Mouse (Mus musculus): ENCODE measurements at regions not wholly inside any gene's neighbourhood (a gene's known extent, or its start where the extent isn't known, plus 50 kb on each side); places are given as distances from the start of the nearest gene placed in this dataset.

- ATAC-seq (replicated peaks in 1 of 2; ENCODE audit: insufficient read depth in 1 of 2, low FRiP score in 2 of 2, low TSS enrichment in 1 of 2, low read depth in 1 of 2, poor library complexity in 2 of 2, severe bottlenecking in 2 of 2), result no peak
These were observed 57.5 kb upstream of the Igf1r start for GRCm38 (mm10) chr7:67895166-67895565.

- ATAC-seq (replicated peaks in 1 of 2; ENCODE audit: insufficient read depth in 1 of 2, low FRiP score in 2 of 2, low TSS enrichment in 1 of 2, low read depth in 1 of 2, poor library complexity in 2 of 2, severe bottlenecking in 2 of 2), result no peak
These were observed 59.7 kb upstream of the Igf1r start for GRCm38 (mm10) chr7:67892917-67893316.

GRCm38 (mm10) chr7:67883040-67883439, 69.6 kb upstream of the Igf1r start:
- ATAC-seq (replicated peaks in 1 of 2; ENCODE audit: insufficient read depth in 1 of 2, low FRiP score in 2 of 2, low TSS enrichment in 1 of 2, low read depth in 1 of 2, poor library complexity in 2 of 2, severe bottlenecking in 2 of 2), result no peak; a peak in 1 of 4 replicates

- no peak for ATAC-seq (replicated peaks in 1 of 2; ENCODE audit: insufficient read depth in 1 of 2, low FRiP score in 2 of 2, low TSS enrichment in 1 of 2, low read depth in 1 of 2, poor library complexity in 2 of 2, severe bottlenecking in 2 of 2)
These were observed 70.0 kb upstream of the Igf1r start for GRCm38 (mm10) chr7:67882606-67883005.

DNA sequence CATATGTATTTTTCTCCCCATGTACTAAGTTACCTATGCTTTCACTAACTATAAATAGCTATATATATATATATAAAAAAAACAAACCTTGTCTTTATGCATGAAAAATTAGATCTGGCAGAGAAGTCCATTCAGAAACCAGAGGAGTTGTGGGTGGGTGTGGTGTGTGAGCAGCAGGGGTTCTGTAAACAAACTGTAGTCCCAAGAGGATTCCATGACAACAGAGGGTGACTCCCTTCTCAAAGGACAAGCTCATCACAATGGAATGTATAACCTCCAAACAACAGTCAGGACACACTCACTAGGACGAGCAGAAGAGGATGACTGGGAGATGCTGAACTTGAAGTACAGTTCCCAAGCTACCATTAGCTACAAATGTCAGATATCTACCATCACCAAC, 74.4 kb upstream of the Igf1r start:
- no peak for ATAC-seq (replicated peaks in 1 of 2; ENCODE audit: insufficient read depth in 1 of 2, low FRiP score in 2 of 2, low TSS enrichment in 1 of 2, low read depth in 1 of 2, poor library complexity in 2 of 2, severe bottlenecking in 2 of 2)

DNA sequence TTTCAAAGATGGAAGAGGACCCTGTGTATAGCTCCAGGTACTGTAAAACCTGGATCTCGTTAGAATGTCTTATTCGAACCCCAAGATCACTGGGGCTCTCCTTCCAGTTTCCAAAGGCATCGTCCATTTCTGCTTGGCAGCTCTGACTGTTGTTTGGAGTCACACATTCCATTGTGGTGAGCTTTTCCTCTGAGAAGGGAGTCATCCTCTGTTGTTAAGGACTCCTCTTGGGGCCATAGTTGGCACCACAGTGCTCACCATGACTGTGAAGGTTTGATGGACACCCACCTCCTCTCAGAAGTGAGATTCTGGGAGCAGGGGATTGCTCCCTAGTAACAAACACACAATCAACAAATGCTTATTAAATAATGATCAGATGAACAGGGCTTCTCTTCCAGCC, 75.0 kb upstream of the Igf1r start:
- no peak for ATAC-seq (replicated peaks in 1 of 2; ENCODE audit: insufficient read depth in 1 of 2, low FRiP score in 2 of 2, low TSS enrichment in 1 of 2, low read depth in 1 of 2, poor library complexity in 2 of 2, severe bottlenecking in 2 of 2)

DNA sequence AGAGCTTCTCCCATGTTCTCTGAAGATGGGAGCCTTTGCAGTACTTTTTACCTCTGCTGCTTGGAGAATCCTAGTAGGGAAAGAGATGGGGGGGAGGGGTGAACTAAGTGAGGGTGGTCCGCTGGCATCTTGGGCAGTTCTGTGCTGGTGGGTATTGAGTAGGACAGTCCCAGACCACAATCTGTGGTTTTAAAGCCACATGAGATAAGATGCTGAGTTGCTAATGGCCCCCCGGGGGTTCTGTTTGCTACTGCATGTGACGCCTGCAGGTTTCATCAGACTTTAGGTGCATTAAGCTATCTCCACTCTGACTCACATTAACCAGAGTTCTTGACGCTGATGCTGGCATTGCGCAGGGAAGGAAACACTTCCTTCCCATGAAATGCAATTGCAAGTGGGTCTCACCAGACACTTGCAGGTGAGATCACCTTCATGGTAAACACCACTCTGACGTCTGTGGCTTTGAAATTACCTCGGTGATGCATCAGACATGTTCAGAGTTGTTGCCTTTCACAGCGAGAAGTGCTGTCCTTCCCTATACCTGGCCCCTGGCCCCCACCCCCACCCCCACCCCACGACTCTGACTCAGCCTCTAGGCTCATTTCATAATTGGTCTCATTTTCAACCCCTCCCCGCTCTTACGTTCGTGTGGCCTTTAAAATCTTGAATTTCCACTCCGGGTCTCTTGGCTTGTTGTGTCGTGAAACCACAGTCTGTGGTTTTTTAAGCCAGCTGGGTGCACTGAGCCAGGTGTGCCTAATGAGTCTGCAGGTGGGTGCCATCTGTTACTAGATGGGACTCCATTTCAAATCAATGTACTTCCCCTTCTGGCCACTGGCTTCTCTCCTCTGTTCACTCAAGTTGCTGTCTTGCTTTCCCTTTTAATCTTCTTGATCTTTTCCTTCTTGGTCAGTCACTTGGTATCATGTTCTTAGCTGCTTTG, 94.8 kb upstream of the Synm start:
- ATAC-seq (replicated peaks in 1 of 2; ENCODE audit: insufficient read depth in 1 of 2, low FRiP score in 2 of 2, low TSS enrichment in 1 of 2, low read depth in 1 of 2, poor library complexity in 2 of 2, severe bottlenecking in 2 of 2), result peak in 1 of 2 experiments; percentile 21; a peak in 1 of 4 replicates

DNA sequence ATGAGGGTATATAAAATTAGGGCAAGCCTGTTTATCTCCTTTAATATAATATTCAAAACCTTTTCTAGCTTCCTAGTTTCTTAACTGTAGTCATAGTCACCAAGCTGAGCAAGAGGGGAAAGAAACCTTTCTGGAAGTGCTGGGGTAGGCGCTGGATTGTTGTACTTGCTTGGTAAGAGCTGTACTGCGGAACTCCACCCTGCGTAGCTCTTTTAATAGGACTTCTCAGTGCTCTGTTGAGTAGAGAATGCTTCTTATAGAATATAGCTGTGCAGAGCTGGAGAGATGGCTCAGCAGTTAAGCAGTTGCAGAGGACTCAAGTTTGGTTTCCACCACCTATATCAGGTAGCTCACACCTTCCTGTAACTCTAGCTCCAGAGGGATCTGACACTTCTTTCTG, 93.3 kb upstream of the Synm start:
- ATAC-seq (replicated peaks in 1 of 2; ENCODE audit: insufficient read depth in 1 of 2, low FRiP score in 2 of 2, low TSS enrichment in 1 of 2, low read depth in 1 of 2, poor library complexity in 2 of 2, severe bottlenecking in 2 of 2), result no peak

- ATAC-seq (replicated peaks in 1 of 2; ENCODE audit: insufficient read depth in 1 of 2, low FRiP score in 2 of 2, low TSS enrichment in 1 of 2, low read depth in 1 of 2, poor library complexity in 2 of 2, severe bottlenecking in 2 of 2), result no peak
These were observed 89.9 kb upstream of the Synm start for GRCm38 (mm10) chr7:67849509-67849862.

- ATAC-seq (replicated peaks in 1 of 2; ENCODE audit: insufficient read depth in 1 of 2, low FRiP score in 2 of 2, low TSS enrichment in 1 of 2, low read depth in 1 of 2, poor library complexity in 2 of 2, severe bottlenecking in 2 of 2), result no peak
These were observed 89.3 kb upstream of the Synm start for GRCm38 (mm10) chr7:67848589-67849508.

- ATAC-seq (replicated peaks in 1 of 2; ENCODE audit: insufficient read depth in 1 of 2, low FRiP score in 2 of 2, low TSS enrichment in 1 of 2, low read depth in 1 of 2, poor library complexity in 2 of 2, severe bottlenecking in 2 of 2), result no peak
These were observed 87.3 kb upstream of the Synm start for GRCm38 (mm10) chr7:67846796-67847195.

DNA sequence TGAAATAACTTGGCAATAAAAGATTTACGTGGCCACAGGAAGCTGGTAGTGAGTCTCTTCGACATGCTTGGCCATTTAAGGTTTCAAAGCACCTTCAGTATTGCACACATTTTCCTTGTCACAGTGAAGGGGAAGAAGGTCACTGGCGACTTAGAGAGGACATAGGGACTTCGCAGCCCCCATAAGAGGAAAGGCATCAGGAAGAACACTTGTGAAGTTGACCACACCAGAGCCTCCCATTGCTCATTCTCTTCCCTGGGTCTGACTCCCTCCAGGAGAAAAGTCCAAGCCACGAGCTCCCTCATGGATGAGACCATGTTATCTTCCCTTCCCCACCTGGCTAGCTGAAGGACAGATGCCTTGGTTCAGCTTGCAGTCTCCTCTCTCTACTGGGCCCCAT, 77.4 kb upstream of the Synm start:
- no peak for ATAC-seq (replicated peaks in 1 of 2; ENCODE audit: insufficient read depth in 1 of 2, low FRiP score in 2 of 2, low TSS enrichment in 1 of 2, low read depth in 1 of 2, poor library complexity in 2 of 2, severe bottlenecking in 2 of 2)

DNA sequence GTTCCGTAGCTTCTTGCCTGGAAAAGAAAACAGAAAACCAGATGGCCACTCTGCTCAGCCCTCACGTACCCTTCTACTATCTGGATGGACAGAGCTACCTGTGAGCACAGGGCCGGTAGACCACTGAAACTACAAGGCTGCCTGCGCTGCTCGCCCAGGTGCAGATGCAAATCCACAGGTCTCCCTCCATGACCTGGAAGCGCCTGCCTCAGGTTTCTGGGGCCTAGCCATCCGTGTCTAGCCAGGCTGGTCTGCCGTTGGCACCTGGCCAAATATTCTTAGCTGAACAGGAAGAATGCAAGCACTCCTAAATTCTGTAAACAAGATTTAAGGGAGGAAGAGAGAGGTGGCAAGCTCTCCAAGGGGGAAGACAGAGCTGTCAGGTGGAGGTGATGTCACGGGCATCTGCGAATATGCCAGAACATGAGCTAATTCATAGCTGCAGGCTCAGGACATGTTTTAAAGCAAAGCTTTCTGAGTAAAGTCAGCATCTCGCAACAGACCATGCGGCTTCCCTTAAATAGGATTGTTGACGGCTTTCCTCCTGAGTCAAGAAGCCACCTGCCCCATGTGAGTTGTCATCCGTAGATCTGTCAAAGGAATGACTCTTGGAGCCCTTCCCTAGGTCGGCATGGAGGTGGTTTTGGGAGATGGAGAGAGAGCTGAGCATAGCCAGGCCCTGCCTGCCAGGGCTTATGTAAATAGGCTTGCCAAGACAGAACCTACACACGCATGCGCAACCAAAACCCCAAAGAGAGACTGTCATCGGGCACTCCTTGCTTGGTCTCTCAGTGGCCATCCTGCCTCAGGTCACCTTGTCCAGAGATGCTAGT, 76.8 kb upstream of the Synm start:
- ATAC-seq (replicated peaks in 1 of 2; ENCODE audit: insufficient read depth in 1 of 2, low FRiP score in 2 of 2, low TSS enrichment in 1 of 2, low read depth in 1 of 2, poor library complexity in 2 of 2, severe bottlenecking in 2 of 2), result no peak

DNA sequence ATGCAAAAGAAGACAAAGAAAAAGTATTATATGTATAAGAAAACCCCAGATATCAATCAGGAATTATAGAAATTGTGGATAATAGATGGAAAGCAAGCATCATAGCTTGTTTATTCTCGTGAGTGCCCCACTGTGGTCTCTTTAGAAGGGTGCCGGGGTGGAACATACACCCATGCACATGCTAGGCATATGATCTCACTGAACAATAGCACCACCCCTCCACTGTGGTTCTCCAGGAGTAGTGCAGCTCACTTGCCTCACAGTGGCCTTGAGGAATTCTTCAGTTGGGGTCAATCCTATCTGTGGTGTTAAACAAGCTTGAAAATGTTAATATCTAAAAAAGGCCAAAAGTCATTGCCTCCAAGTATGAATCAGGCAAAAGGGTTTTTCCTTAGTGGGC, 72.2 kb upstream of the Synm start:
- ATAC-seq (replicated peaks in 1 of 2; ENCODE audit: insufficient read depth in 1 of 2, low FRiP score in 2 of 2, low TSS enrichment in 1 of 2, low read depth in 1 of 2, poor library complexity in 2 of 2, severe bottlenecking in 2 of 2), result no peak

DNA sequence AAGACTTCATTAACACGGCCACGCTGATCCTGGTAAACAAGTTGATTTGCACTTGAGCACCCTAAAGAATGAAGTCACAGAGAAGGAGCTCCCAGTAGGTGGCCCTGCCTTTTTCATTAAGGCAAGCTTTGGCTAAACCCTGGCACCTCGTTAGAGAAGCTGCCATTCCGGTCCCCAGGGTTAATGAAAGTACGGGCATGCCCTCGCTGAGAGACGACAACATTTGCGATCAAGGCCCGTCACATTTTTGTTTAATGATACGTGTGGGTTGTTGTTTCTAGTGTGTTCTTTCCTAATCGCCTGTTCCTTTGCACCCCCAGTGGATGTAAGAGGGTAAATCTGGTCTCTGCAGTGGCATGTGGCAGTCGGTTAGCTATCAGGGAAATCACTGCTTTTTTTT, 67.8 kb upstream of the Synm start:
- ATAC-seq (replicated peaks in 1 of 2; ENCODE audit: insufficient read depth in 1 of 2, low FRiP score in 2 of 2, low TSS enrichment in 1 of 2, low read depth in 1 of 2, poor library complexity in 2 of 2, severe bottlenecking in 2 of 2), result no peak

GRCm38 (mm10) chr7:67826936-67827335, 67.4 kb upstream of the Synm start:
- no peak for ATAC-seq (replicated peaks in 1 of 2; ENCODE audit: insufficient read depth in 1 of 2, low FRiP score in 2 of 2, low TSS enrichment in 1 of 2, low read depth in 1 of 2, poor library complexity in 2 of 2, severe bottlenecking in 2 of 2)

DNA sequence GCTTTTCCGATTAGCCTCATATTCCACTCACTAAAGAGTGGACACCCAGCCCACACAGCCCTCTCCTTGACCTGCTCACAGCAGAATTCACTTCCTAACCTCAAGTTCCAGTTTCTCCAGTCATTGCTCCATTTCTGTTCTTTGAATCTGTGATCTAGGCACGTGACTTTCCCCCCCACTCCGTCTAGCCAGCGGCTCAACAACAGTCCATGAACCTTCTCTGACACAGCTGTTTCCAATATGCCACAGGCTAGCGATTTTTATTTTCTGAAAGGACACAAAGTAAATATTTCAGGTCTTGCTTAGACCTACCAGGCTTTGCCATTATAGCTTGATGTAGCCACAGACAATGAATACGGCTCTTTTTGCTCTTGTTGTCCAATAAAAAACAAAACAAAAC, 66.8 kb upstream of the Synm start:
- ATAC-seq (replicated peaks in 1 of 2; ENCODE audit: insufficient read depth in 1 of 2, low FRiP score in 2 of 2, low TSS enrichment in 1 of 2, low read depth in 1 of 2, poor library complexity in 2 of 2, severe bottlenecking in 2 of 2), result no peak

Data from hematopoietic stem cell, adult 5-6 weeks (primary cell).